Mouse (Mus musculus) CH12.LX (cell line): ENCODE measurements around the gene Glp2r.

ENCODE experiments used
- CHD1 ChIP-seq: IDR thresholded peaks from 2 replicates; pipeline ENCODE4 v1.6.1; 2012; ENCODE audit warnings: low read depth, low read length, improper control_type of control experiment, inconsistent platforms
- CTCF ChIP-seq, 2 experiments: IDR thresholded peaks in 1 of 2; conservative IDR thresholded peaks in 1 of 2; 2 replicates each; pipeline ENCODE4 v1.5.1; 2011 to 2012; ENCODE audit warnings: low read depth in 2 of 2, low read length in 2 of 2, improper control_type of control experiment in 1 of 2, inconsistent platforms in 1 of 2, mild to moderate bottlenecking in 1 of 2, moderate library complexity in 1 of 2
- ETS1 ChIP-seq: conservative IDR thresholded peaks from 2 replicates; pipeline ENCODE4 v1.6.1; 2012; ENCODE audit warnings: low read depth, mild to moderate bottlenecking, inconsistent platforms, low read length, improper control_type of control experiment, moderate library complexity
- JUND ChIP-seq: conservative IDR thresholded peaks from 2 replicates; pipeline ENCODE4 v1.6.1; 2011; ENCODE audit warnings: low read depth, low read length, improper control_type of control experiment
- MAFK ChIP-seq: IDR thresholded peaks from 2 replicates; pipeline ENCODE4 v1.6.1; 2011; ENCODE audit warnings: low read length, improper control_type of control experiment; ENCODE audit not compliant: insufficient replicate concordance
- MAZ ChIP-seq: IDR thresholded peaks from 2 replicates; pipeline ENCODE4 v1.6.1; 2012; ENCODE audit warnings: low read depth, mild to moderate bottlenecking, inconsistent platforms, low read length, improper control_type of control experiment, moderate library complexity
- POLR2A ChIP-seq: IDR thresholded peaks from 2 replicates; pipeline ENCODE4 v1.6.1; 2011; ENCODE audit warnings: low read depth, mild to moderate bottlenecking, improper control_type of control experiment, low read length
- RCOR1 ChIP-seq: conservative IDR thresholded peaks from 2 replicates; pipeline ENCODE4 v1.6.1; 2012; ENCODE audit warnings: low read depth, mild to moderate bottlenecking, inconsistent platforms, low read length, improper control_type of control experiment
- SMC3 ChIP-seq: IDR thresholded peaks from 2 replicates; pipeline ENCODE4 v1.6.1; 2011; ENCODE audit warnings: low read depth, low read length, improper control_type of control experiment
- UBTF ChIP-seq: IDR thresholded peaks from 2 replicates; pipeline ENCODE4 v1.6.1; 2012; ENCODE audit warnings: low read depth, mild to moderate bottlenecking, inconsistent platforms, low read length, improper control_type of control experiment, moderate library complexity
- USF1 ChIP-seq: IDR thresholded peaks from 2 replicates; pipeline ENCODE4 v1.6.1; 2014; ENCODE audit warnings: low read depth, mild to moderate bottlenecking, inconsistent platforms, low read length, improper control_type of control experiment
- ZKSCAN1 ChIP-seq: IDR thresholded peaks from 2 replicates; pipeline ENCODE4 v1.6.1; 2012; ENCODE audit warnings: low read depth, inconsistent platforms, low read length, improper control_type of control experiment, borderline replicate concordance

GRCm38 (mm10) chr11:67722399-67723156 is 48.4 kb downstream of the Glp2r start:
- TF ChIP-seq MAZ: no peak
- no peak for TF ChIP-seq POLR2A
- no peak for TF ChIP-seq CTCF (conservative IDR thresholded peaks at IDR 0.05 in 1 of 2, IDR thresholded peaks at IDR 0.05 in 1 of 2; ENCODE audit: low read depth in 2 of 2, low read length in 2 of 2)
- no peak for TF ChIP-seq SMC3
- no peak for TF ChIP-seq RCOR1
- no peak for TF ChIP-seq JUND
- TF ChIP-seq ETS1: no peak
- no peak for TF ChIP-seq MAFK
- no peak for TF ChIP-seq USF1
- no peak for TF ChIP-seq ZKSCAN1
- TF ChIP-seq CHD1: no peak
- no peak for TF ChIP-seq UBTF
